Mouse (Mus musculus) midbrain, embryonic 13.5 days (tissue): ENCODE measurements at regions not wholly inside any gene's neighbourhood (a gene's known extent, or its start where the extent isn't known, plus 50 kb on each side); places are given as distances from the start of the nearest gene placed in this dataset.
A peak's percentile ranks its signal among the peaks of the same experiment; 100 is the strongest.
"Not testable (repeated sequence)": the region's sequence is repeated elsewhere in the genome, so short reads cannot be mapped to it uniquely, and the experiment has no call there.

ENCODE experiments used
- ATAC-seq: fragments of 200-750 bp; cut with Nextera tagmentation; 2 replicates; pipeline ENCODE4 v1.8.0; 2017; ENCODE audit warnings: mild to moderate bottlenecking, moderate TSS enrichment, moderate library complexity
- H3K27ac ChIP-seq: fragments of 300-500 bp; sonication (generic); 2 replicates; pipeline ENCODE4 v1.5.1; 2015; ENCODE audit warnings: inconsistent platforms, mild to moderate bottlenecking, moderate library complexity
- H3K27me3 ChIP-seq: fragments of 300-500 bp; sonication (generic); 2 replicates; pipeline ENCODE4 v1.6.1; 2015; ENCODE audit warnings: mild to moderate bottlenecking, inconsistent platforms
- H3K36me3 ChIP-seq: fragments of 300-500 bp; sonication (generic); 2 replicates; pipeline ENCODE4 v1.6.1; 2015; ENCODE audit warnings: mild to moderate bottlenecking, inconsistent platforms
- H3K4me1 ChIP-seq: fragments of 300-500 bp; sonication (generic); replicated peaks from 2 replicates; pipeline ENCODE4 v1.6.1; 2015; ENCODE audit warnings: inconsistent platforms
- H3K4me2 ChIP-seq: fragments of 300-500 bp; sonication (generic); replicated peaks from 2 replicates; pipeline ENCODE4 v1.6.1; 2015; ENCODE audit warnings: moderate library complexity, mild to moderate bottlenecking, inconsistent platforms
- H3K4me3 ChIP-seq: fragments of 300-500 bp; sonication (generic); replicated peaks from 2 replicates; pipeline ENCODE4 v1.5.1; 2015; ENCODE audit warnings: mild to moderate bottlenecking, inconsistent platforms
- H3K9ac ChIP-seq: fragments of 300-500 bp; sonication (generic); replicated peaks from 2 replicates; pipeline ENCODE4 v1.6.1; 2015; ENCODE audit warnings: mild to moderate bottlenecking, inconsistent platforms
- H3K9me3 ChIP-seq: fragments of 300-500 bp; sonication (generic); 2 replicates; pipeline ENCODE4 v1.6.1; 2016; ENCODE audit warnings: mild to moderate bottlenecking, inconsistent platforms
- WGBS: fragments of 180-500 bp; shearing (Covaris S2); methylation state at CpG from one replicate; pipeline ENCODE4 v1.1.7; 2015; 5-methylcytosine and 5-hydroxymethylcytosine counted together

DNA sequence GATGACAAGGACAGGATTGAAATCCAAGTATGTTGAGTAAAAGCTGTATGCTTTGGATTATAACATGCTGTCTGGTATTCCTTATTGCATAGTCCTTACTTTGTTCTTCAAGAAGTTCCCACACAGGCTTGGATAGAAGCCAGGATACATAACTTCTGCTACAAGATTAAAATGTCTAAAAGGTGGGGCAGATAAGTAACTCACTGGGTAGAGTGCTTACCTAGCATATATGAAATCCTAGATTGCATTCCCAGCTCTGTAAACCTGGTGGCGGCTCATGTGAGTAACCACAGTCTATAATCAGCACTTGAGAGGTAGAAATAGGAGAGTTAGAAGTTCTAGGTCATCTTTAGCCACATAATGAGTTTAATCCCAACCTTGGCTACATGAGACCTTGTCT is 126.0 kb upstream of the Try4 start:
- Histone ChIP-seq H3K4me1 (no peaks in the 10 kb centered on the region), H3K9me3 (no peaks in the 10 kb centered on the region), H3K36me3 (no peaks in the 10 kb centered on the region), H3K4me2 (no peak overlapping the region), H3K9ac (no peak overlapping the region), H3K27ac (no peak overlapping the region), H3K27me3 (no peaks in the 10 kb centered on the region), H3K4me3 (no peak overlapping the region)
- WGBS, result 83% methylated on average over 1 of the region's 1 CpGs
- ATAC-seq, result no peak

DNA sequence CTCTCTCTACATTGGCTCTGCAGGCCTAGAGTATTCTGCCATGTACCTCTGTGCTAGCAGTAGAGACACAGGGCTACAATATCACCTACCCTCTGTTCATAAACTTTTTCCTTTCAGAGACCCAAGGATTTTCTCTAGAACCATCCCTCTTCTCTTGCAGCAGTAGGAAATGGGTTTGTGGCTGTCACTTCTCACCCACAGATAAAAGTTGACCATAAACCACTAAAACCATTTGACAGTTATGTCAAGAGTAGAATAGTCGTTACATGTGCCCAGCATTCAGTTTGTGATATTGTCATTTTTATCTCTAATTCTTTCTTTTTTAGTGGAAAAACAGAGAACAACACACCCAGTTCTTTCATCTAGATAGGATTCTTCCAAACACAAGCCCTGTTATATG is 128.2 kb upstream of the 2210010C04Rik start:
- no peak overlapping the region for H3K4me2 ChIP-seq
- H3K27me3 ChIP-seq, result no peaks in the 10 kb centered on the region
- ATAC-seq, result no peak
- no peaks in the 10 kb centered on the region for H3K9me3 ChIP-seq
- WGBS, result 79% methylated on average over 1 of the region's 1 CpGs
- H3K36me3 ChIP-seq, result no peaks in the 10 kb centered on the region
- H3K9ac ChIP-seq, result no peak overlapping the region
- no peaks in the 10 kb centered on the region for H3K4me1 ChIP-seq
- no peak overlapping the region for H3K4me3 ChIP-seq
- no peak overlapping the region for H3K27ac ChIP-seq

DNA sequence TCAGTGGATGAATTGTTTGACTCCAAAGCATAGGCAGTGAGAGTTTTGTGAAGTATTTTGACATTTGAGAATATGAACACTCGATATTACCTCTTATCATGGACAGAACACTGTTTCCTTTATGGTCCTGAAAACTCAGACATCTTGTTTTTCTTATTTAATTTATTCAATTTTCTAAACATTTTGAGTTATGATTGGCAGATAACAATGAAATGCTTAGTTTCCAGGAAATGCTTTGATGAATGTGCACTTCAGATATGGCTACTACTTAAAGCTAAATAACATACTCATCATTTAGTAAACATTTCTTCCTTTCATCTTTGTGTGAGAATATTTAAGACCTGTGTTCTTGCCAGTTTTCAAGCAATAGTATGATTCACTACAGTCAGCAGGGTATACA is 126.4 kb upstream of the 2210010C04Rik start:
- Histone ChIP-seq H3K36me3 (no peaks in the 10 kb centered on the region), H3K27ac (no peak overlapping the region), H3K9ac (no peak overlapping the region), H3K9me3 (no peaks in the 10 kb centered on the region), H3K4me2 (no peak overlapping the region), H3K4me1 (no peaks in the 10 kb centered on the region), H3K27me3 (no peaks in the 10 kb centered on the region), H3K4me3 (no peak overlapping the region)
- WGBS, result 68% methylated on average over 1 of the region's 1 CpGs
- ATAC-seq, result no peak

- ATAC-seq, result no peak
- no peaks in the 10 kb centered on the region for H3K36me3 ChIP-seq
- no peak overlapping the region for H3K27ac ChIP-seq
- H3K4me3 ChIP-seq, result no peak overlapping the region
- no peak overlapping the region for H3K9ac ChIP-seq
- H3K9me3 ChIP-seq, result no peaks in the 10 kb centered on the region
- H3K27me3 ChIP-seq, result no peaks in the 10 kb centered on the region
- no peak overlapping the region for H3K4me2 ChIP-seq
- no peaks in the 10 kb centered on the region for H3K4me1 ChIP-seq
- 92% methylated on average over 7 of the region's 7 CpGs for WGBS
These were observed 116.8 kb upstream of the 2210010C04Rik start for GRCm38 (mm10) chr6:41152101-41152500.

DNA sequence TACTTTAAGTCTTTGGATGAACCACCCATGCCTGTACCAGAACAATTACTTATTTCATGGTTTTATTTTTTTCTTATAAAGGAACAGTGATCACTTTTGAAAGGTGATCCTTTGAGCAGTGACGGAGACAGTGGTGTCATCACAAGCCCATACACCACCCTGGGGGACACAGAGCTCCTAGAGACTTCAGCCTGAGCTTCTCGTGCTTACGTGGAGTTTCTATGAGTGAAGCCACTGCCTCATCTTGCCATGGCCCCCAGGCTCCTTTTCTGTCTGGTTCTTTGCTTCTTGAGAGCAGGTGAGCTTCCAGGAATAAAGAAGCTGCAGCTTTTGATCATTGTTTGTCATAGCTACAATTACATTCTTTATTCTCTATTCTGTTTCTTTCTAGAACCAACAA is 116.2 kb upstream of the 2210010C04Rik start:
- 89% methylated on average over 3 of the region's 3 CpGs for WGBS
- H3K27ac ChIP-seq, result no peak overlapping the region
- no peaks in the 10 kb centered on the region for H3K9me3 ChIP-seq
- no peaks in the 10 kb centered on the region for H3K36me3 ChIP-seq
- no peaks in the 10 kb centered on the region for H3K27me3 ChIP-seq
- ATAC-seq, result no peak
- no peak overlapping the region for H3K4me2 ChIP-seq
- no peak overlapping the region for H3K4me3 ChIP-seq
- no peak overlapping the region for H3K9ac ChIP-seq
- H3K4me1 ChIP-seq, result no peaks in the 10 kb centered on the region

DNA sequence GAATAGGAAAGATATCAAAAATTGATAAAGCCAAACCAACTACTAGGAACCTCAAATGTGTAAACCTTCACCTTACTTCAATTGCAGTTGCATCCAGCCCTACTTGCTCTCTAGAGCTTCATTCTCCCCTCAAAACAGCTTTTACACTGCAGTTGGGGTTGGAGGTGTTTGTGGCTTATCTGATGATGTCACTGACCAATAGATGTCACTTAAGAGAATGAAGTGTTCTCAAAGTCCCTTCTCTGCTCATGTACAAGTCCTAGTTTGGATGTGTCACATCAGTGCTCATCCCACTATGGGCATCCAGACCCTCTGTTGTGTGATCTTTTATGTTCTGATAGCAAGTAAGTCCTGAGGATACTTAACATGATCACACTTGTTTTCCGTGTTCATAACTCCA is 105.6 kb upstream of the 2210010C04Rik start:
- no peak overlapping the region for H3K9ac ChIP-seq
- H3K4me1 ChIP-seq, result no peaks in the 10 kb centered on the region
- no peaks in the 10 kb centered on the region for H3K9me3 ChIP-seq
- H3K4me3 ChIP-seq, result no peak overlapping the region
- H3K27ac ChIP-seq, result no peak overlapping the region
- WGBS, result 93% methylated on average over 1 of the region's 1 CpGs
- no peak for ATAC-seq
- H3K36me3 ChIP-seq, result no peaks in the 10 kb centered on the region
- no peaks in the 10 kb centered on the region for H3K27me3 ChIP-seq
- H3K4me2 ChIP-seq, result no peak overlapping the region

DNA sequence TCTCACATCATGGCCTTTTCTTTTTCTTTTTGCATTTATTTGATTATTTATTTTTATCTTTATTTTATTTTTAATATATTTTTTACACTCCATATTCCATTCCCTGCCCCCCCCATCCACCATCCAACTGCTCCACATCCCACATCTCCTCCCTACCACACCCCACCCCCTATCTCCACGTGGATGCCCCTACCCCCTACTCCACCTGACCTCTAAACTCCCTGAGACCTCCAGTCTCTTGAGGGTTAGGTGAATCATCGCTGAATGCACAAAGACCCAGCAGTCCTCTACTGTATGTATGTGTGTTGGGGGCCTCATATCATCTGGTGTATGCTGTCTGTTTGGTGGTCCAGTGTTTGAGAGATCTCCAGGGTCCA is 102.1 kb upstream of the 2210010C04Rik start:
- not testable (repeated sequence) for H3K4me1 ChIP-seq, H3K36me3 ChIP-seq, H3K4me2 ChIP-seq, H3K9ac ChIP-seq, H3K9me3 ChIP-seq, H3K27ac ChIP-seq, H3K4me3 ChIP-seq, H3K27me3 ChIP-seq
- WGBS, result 40% methylated on average over 2 of the region's 2 CpGs
- peak; percentile 72 for ATAC-seq

- 33% methylated on average over 6 of the region's 6 CpGs for WGBS
- Histone ChIP-seq H3K27me3 (no peaks in the 10 kb centered on the region), H3K4me3 (no peak overlapping the region), H3K36me3 (no peaks in the 10 kb centered on the region), H3K4me2 (no peak overlapping the region), H3K27ac (no peak overlapping the region), H3K4me1 (no peaks in the 10 kb centered on the region), H3K9me3 (no peaks in the 10 kb centered on the region), H3K9ac (no peak overlapping the region)
- ATAC-seq, result peak; percentile 80
These were observed 101.5 kb upstream of the 2210010C04Rik start for GRCm38 (mm10) chr6:41136717-41137400.

GRCm38 (mm10) chr6:41135160-41135559 is 99.9 kb upstream of the 2210010C04Rik start:
- Histone ChIP-seq H3K4me3 (no peak overlapping the region), H3K27me3 (no peaks in the 10 kb centered on the region), H3K4me2 (no peak overlapping the region), H3K9me3 (no peaks in the 10 kb centered on the region), H3K4me1 (no peaks in the 10 kb centered on the region), H3K9ac (no peak overlapping the region; the same call in 1 of the 2 replicates), H3K27ac (no peak overlapping the region), H3K36me3 (no peaks in the 10 kb centered on the region)
- ATAC-seq, result no peak
- WGBS, result 79% methylated on average over 4 of the region's 4 CpGs

DNA sequence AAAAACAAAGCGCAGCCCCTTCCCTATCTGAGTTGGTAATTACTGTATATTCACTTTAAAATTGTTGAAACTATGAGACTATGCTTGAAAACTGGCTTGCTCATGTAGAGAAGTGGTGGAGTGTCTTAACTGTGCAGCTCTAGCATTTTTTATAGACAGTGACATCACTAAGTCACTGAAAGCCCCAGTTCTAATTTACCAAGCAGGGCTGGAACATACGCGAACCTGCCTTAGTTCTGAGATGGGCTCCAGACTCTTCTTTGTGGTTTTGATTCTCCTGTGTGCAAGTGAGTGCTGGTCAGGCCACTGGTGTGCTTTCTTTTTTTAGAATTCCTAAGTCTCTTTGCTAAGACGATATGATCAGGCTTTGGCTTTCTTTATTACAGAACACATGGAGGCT is 94.6 kb upstream of the 2210010C04Rik start:
- Histone ChIP-seq H3K9me3 (no peaks in the 10 kb centered on the region), H3K4me3 (no peak overlapping the region), H3K4me2 (no peak overlapping the region), H3K27me3 (no peaks in the 10 kb centered on the region), H3K4me1 (no peaks in the 10 kb centered on the region), H3K36me3 (no peaks in the 10 kb centered on the region), H3K27ac (no peak overlapping the region), H3K9ac (no peak overlapping the region)
- no peak for ATAC-seq
- WGBS, result 89% methylated on average over 4 of the region's 4 CpGs

- WGBS, result 87% methylated on average over 7 of the region's 7 CpGs
- Histone ChIP-seq H3K27me3 (no peaks in the 10 kb centered on the region), H3K4me2 (no peak overlapping the region), H3K4me3 (no peak overlapping the region), H3K36me3 (no peaks in the 10 kb centered on the region), H3K9me3 (no peaks in the 10 kb centered on the region), H3K27ac (no peak overlapping the region), H3K9ac (no peak overlapping the region), H3K4me1 (no peaks in the 10 kb centered on the region)
- no peak for ATAC-seq
These were observed 92.5 kb upstream of the 2210010C04Rik start for GRCm38 (mm10) chr6:41127816-41128215.

GRCm38 (mm10) chr6:41126855-41127254 is 91.5 kb upstream of the 2210010C04Rik start:
- no peak overlapping the region for H3K4me3 ChIP-seq
- no peak for ATAC-seq
- H3K4me1 ChIP-seq, result no peaks in the 10 kb centered on the region

DNA sequence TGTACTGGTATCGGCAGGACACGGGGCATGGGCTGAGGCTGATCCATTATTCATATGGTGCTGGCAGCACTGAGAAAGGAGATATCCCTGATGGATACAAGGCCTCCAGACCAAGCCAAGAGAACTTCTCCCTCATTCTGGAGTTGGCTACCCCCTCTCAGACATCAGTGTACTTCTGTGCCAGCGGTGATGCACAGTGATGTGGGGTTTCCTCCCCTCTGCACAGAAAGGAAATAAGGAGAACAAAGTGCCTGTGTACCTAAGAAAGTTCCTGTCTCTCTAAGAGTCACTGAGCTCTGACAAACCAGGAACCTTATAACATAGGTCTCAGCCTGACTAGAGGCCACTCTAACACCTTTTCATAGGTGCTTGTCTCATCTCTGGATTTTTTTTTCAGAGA is 86.3 kb upstream of the 2210010C04Rik start:
- H3K27me3 ChIP-seq, result no peaks in the 10 kb centered on the region
- H3K4me3 ChIP-seq, result no peak overlapping the region

More at GRCm38 (mm10) chr6:41126855-41127254, 91.5 kb upstream of the 2210010C04Rik start:
- Histone ChIP-seq H3K9ac (no peak overlapping the region), H3K4me2 (no peak overlapping the region), H3K27me3 (no peaks in the 10 kb centered on the region), H3K27ac (no peak overlapping the region), H3K9me3 (no peaks in the 10 kb centered on the region), H3K36me3 (no peaks in the 10 kb centered on the region)

More for the DNA sequence above, 86.3 kb upstream of the 2210010C04Rik start:
- Histone ChIP-seq H3K4me1 (no peaks in the 10 kb centered on the region), H3K4me2 (no peak overlapping the region), H3K27ac (no peak overlapping the region), H3K9ac (no peak overlapping the region), H3K9me3 (no peaks in the 10 kb centered on the region), H3K36me3 (no peaks in the 10 kb centered on the region)
- WGBS, result 90% methylated on average over 3 of the region's 3 CpGs
- no peak for ATAC-seq
